Mouse (Mus musculus) cerebellum, postnatal 4 days (tissue): Measurements from ENCODE around the gene Nfyb.

ENCODE experiments used
- DNase-seq, 2 experiments: peaks; one replicate each; pipeline ENCODE4 v3.0.0; 2022; ENCODE audit warnings: low spot score in 2 of 2, mixed read lengths in 1 of 2

The Nfyb gene

GRCm38 (mm10) chr10:82763840-82764631 is at the start of gene Nfyb:
Nfyb (minus strand) TSS chr10:82764144.
- DNase-seq: peak; percentile 94 to 98

- peak; percentile 71 to 86 for DNase-seq
These were observed 48.0 kb upstream of the Nfyb start for GRCm38 (mm10) chr10:82811855-82812431.

GRCm38 (mm10) chr10:82809352-82809751 is 45.4 kb upstream of the Nfyb start:
- no peak for DNase-seq

DNA sequence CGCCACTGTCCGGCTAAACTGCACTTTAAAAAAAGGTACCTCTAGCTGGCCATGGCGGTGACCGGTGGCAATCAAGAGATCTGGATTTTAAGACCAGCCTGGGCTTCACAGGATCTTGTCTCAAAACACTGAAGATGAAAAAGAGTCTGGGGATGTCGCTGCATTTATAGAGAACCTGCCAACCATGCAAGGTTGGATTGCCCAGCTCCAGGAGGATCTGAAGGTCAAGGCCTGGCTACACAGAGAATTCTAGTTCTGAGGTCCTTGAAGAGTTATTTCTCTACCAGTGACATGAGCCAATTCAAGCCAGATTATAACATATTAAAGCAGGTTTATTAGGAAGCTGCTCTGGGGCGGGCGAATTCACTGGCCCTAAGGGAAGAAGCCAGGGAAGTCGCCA is 44.9 kb upstream of the Nfyb start:
- no peak for DNase-seq

DNA sequence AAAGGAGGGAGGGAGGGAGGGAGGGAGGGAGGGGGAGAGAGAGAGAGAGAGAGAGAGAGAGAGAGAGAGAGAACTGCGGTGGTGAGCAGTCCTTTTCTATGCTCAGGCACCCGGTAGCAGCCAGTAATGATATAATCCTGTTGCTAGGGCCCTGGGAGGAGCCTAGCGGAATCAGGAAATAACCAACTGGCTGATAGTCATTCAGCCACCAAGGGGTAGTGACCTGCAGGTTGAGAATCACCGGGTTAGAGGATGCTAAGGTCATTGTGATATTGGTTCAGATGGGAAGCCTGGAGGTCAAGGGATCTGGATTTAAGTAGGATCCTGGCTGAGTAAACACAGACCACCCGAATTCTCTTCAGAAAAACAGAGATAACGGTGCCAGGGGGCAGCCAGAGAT is 44.2 kb upstream of the Nfyb start:
- no peak for DNase-seq

DNA sequence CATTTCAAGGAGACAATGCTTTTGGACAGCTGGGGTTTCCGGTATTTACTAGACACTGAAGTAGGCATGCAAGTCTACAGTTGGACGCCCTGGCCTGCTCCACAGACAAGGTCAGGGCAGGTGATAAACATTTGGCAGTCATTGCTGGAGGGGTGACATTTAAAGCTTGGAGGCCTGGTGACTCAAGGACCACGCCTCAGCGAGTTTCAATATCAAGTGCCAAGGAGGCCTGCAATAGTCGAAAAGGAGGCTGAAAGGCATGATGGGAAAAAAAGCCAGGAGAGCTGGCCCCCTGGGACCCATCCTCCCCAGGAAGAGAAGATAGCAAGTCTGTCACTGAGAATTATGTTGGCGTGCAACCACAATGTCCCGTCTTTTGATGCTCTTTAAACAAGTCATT is 43.3 kb upstream of the Nfyb start:
- no peak for DNase-seq

DNA sequence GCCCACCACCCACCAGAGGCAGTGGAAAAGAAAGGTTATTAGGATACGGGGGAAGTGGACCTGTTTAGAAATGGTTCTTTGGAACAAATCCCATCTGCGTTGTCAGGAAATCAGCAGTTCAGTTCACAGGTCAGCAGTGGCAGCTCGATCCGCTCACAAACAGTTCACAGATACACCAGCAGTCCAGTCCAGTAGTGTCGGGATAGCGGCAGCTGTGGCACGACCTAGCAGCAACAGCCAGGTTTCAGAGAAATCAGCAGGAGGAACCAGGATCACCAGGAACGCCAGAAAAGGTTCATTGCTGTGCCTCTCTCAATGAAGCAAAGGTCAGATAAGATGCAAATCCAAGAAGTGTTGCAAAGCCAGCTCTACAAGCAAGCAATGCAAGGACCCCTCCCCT is 42.5 kb upstream of the Nfyb start:
- DNase-seq: no peak

DNA sequence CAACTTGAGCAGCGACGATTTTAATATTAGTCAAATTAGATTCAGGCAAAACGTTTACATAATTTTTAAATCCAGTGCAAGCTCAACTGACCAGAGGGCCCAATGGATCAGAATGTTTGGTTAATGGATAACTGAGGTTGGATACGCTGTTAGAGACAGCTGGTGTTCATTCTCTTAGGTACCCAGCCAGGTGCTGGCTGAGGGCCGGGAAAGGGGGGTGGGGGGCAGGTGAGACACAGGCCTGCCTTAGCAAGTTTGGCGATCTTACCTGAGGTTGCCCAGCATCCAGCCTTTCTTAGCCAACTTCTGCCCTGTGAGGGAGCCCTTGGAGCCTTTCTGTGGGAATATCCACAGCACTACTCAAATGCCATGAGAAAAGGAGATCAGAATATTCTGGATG is 41.2 kb upstream of the Nfyb start:
- DNase-seq: no peak

DNA sequence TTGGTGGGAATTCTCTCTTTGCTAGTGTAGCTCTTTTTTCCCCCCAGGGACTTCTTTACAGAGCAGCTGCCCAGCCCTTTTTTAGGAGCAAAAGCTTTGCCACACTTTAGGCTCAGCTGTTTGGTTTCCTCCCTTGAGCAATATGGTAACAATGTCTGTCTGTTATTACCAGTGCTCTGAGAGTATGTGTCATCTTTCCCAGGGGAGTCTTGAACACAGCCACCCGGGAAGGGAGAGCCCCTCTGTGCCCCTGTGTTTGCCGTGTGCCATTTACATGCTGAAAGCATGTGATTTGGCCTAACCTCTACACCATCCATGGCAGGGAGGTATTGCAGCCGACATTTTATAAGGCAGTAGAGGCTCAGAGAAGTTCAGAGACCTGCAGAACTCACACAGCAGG is 40.5 kb upstream of the Nfyb start:
- DNase-seq: no peak

DNA sequence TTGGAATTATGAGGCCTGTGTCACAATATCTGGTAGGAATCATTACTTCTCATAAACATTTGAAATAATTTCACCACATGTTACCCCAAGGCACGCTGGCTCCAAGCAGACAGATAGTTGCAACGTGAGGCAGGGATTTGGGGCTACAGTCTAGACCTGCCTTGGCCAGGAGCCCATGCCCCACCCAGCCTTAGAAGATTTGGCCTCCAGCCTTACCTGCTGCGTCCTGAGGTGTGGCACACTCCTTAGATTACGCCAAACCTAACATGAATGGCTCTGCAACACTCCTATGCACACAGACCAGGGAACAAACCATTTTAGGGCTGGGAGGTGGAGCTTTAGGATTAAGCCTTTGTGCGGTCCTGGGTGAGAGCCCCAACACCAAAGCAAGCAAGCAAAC is 36.1 kb upstream of the Nfyb start:
- no peak for DNase-seq

GRCm38 (mm10) chr10:82798312-82798933 is 34.5 kb upstream of the Nfyb start:
- no peak for DNase-seq

DNA sequence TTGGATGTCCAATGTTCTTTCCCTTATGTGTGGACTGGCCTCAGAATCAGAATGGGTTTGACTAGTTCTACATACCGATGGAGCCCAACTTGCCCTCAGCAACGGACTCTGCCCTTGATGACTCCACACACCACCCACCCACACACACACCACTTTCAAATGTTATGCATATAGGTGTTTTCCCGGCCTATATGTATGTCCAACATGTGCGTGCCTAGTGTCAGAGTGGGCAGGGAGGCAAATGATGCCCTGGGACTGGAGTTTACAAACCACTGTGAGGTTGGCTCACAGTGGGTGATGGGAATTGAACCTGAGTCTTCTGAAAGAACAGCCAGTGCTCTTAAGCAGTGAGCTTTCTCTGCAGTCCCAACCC is 33.2 kb upstream of the Nfyb start:
- no peak for DNase-seq

DNA sequence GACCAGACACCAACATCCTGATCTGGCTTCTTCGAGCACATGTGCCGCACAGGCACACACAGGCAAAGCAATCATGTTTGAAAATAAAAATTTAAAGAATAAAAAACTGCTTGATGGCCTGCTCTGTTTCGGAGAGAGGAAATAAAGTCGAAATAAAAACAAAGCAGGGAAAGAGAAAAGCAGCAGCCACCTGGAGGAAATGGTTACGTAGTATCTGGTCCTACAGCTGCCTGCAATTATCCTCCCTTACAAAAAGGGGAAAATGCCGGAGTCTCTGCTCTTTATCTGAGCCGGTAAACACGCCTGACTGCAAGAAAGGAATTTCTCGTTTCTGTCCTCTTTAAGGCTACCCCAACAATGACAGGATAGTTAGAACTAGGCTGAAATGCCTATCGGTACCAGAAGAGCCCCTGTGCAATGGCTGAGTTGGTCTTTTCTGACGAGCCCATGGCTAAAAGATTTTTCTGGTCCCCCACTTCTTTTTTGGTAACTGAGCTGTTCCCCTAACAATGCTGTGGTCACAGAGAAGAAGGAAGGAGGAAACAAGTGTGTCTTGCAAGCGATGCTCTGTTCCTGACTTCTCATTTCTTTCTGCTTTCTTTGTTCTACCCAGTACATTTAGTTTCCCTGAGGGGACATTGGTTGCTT is 32.7 kb upstream of the Nfyb start:
- DNase-seq: no peak

DNA sequence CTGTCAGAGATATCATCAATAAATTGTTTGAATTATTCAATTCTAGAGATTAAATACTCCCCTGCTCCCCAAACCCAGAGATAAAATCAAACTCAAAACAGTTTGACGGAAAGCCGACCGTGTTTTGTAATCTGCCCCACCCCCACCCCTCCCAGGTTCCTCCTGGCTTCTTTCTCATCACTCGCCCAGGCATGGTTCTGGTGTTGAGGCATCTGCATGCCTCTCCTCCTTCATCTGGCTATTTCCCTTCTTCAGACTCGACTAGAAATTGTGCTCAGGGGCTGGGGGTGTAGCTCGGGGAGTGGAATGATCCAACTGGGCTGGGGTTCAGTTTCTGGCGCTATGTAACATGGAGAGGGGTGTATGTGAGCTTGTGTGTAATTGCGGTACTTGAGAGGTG is 31.8 kb upstream of the Nfyb start:
- no peak for DNase-seq

- peak in 1 of 2 experiments; percentile 42 for DNase-seq
These were observed 31.3 kb upstream of the Nfyb start for GRCm38 (mm10) chr10:82795071-82795731.

DNA sequence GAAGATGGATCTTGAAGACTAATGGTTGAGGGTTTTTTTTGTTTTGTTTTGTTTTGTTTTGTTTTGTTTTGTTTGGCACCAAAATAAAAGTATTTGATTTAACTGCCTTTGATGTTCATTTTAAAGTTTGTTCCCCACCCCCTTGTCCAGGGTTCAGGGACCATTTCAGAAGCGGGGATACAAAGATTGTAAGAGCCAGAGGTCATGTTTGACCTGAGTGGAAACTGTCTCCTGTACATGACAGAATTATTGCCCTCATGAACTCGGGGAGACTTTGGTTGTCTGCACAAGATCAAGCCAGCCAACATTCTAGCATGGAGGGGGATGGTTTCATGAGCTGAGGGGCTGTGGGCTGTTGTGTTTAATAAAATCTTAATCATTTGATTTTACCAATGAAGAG is 28.4 kb upstream of the Nfyb start:
- DNase-seq: no peak

DNA sequence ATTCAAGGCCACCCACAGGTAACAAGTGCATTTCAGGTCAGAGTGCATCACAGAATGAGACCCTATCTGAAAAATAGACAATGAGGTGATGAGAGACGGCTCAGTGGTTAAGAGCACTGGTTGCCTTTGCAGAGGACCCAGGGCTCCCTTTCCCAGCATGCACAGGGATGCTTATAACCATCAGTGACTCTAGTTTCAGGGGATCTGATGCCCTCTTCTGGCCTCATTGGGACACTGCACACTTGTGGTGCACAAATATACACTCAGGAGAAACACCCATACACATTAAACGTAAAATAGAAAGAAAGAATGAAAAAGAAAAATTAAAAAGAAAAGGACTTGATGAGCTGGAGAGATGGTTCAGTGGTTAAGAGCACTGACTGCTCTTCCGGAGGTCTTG is 27.8 kb upstream of the Nfyb start:
- no peak for DNase-seq

DNA sequence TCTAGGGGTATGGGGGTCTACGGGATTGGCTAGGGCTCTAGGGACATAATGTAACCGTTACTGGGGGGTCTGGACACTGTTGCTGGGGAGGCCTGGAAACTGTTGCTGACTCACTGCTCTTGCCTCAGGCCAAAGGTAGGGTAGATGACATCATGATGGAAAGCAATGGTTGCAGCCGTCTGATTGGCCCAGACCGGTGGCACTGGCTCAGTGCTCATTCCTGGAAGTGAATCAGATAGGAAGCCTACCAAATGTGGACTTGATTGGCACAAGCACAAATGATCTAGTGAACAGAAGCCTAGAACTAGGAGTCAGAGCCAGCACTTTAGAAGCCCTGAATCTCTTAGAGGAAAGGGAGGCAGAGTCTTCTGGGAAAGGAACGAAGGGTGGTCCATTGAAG is 26.6 kb upstream of the Nfyb start:
- no peak for DNase-seq

GRCm38 (mm10) chr10:82789181-82789580 is 25.2 kb upstream of the Nfyb start:
- DNase-seq: no peak

- no peak for DNase-seq
These were observed 18.5 kb upstream of the Nfyb start for GRCm38 (mm10) chr10:82782472-82782871.

- DNase-seq: no peak
These were observed 16.9 kb upstream of the Nfyb start for GRCm38 (mm10) chr10:82780816-82781215.

DNA sequence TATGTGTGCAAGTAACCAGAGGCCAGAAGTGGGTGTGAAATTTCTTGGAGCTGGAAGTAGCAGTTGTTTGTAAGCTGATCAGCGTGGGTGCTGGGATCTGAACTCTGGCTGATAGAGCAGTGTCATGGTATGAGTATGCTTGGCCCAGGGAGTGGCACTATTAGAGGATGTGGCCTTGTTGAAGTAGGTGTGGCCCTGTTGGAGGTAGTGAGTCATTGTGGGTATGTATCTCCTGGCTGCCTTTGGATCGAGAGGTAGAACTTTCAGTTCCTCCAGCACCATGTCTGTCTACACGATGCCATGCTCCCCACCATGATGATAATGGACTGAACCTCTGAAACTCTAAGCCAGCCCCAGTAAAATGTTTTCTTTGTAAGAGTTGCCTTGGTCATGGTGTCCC is 16.4 kb upstream of the Nfyb start:
- DNase-seq: no peak
